Mouse (Mus musculus): ENCODE data around the gene Erich4. TPM values are rescaled to one million over a fixed set of nuclear protein-coding genes. Genes with fewer than 3 reads are reported as not detected.

The Erich4 gene
- total RNA-seq, 2 experiments from 2014 or later, result not detected

DNA sequence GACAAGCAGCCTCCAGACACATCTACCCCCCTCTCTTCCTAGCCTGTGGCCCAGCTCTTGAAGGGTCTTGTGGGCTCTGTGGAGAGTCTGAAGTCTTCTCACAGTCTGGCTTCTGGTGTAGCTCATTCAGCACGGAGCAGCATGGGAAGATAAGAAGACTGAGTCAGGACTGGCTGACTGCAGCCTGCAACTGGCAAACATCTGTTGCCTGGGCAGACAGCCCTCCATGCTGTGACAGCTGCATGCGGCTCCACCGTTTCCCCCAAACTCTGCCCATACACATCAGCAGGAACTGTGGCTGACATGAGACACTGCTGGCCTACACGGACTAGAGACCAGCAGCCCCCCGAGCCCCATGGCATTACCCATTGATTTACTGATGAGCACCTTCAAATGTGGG lies 9.2 kb upstream of the Erich4 start:
- no peak for ATAC-seq (replicated peaks; ENCODE audit: poor library complexity)

DNA sequence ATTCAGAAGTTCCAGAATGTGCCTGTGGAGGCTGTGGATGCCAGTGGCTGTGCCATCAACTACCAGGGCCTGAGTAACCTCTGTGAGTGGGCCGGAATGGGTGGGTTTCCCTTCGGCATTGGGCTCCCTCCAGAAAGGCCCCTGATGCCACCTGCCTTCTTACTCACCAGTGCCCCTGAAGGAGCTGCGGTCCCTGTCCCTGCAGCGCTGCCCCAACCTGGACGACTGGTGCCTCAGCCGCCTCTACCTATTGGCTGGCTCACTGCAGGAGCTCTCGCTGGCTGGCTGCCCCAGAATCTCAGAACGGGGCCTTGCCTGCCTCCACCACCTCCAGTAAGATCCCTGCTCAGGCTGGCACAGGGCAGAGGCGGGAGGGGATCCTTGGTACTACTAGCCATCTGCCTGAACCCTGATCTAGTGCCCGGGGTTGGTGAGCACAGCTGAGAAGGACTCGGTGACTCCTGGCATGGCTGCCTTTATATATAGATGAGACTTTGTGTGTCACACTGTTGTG lies 8.2 kb upstream of the Erich4 start:
- ATAC-seq (replicated peaks; ENCODE audit: poor library complexity), result no peak

DNA sequence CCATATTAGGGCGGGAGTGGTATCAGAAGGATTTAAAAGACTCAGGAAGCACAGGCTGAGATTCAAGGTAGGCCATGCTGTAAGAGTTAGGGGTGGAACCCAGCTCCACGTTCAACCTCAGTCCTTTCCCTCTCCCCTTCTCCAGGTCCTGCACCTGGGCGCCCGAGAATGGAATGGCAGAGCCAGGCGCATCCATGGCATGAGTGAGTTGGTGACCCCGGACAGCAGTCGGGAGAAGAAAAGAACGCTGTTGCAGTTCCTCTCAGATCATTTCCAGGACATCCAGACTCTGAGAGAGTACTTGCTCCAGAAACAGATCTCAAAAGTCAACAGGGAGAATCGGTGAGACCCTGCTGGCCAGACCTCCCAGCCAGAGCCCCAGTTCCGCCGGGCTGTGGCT lies 5.1 kb upstream of the Erich4 start:
- ATAC-seq (replicated peaks; ENCODE audit: poor library complexity), result no peak

DNA sequence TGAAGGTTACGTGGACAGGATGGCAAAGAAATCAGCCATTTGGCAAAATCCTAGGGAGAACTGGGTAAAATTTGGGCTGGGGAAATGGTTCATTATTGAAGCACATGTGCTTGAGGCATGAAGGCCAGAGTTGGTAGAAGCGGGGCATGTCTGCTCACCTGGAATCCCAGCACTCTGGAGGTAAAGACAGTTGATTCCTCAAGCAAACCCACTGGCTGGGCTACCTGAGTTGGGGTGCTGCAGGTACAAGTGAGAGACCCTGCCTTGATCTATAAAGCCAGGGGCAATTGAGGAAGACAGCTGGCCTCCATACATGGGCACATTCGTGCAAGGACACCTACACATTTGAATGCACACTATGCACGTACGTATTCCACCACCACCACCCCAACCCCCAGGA lies 4.4 kb upstream of the Erich4 start:
- ATAC-seq (replicated peaks; ENCODE audit: poor library complexity), result no peak

DNA sequence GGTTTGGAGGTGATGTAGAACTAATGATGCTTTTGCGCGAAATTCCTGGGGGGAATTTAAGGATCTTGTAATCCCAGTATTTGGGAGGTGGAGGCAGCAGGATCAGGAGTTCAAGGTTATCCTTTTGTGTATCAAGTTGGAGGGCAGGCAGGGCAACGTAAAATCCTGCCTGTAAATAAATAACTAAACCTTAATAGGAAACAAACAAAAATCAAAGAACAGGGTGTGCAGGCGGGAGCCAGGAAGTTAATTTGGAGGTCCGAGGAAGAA lies 4.0 kb upstream of the Erich4 start:
- no peak for ATAC-seq (replicated peaks; ENCODE audit: poor library complexity)

DNA sequence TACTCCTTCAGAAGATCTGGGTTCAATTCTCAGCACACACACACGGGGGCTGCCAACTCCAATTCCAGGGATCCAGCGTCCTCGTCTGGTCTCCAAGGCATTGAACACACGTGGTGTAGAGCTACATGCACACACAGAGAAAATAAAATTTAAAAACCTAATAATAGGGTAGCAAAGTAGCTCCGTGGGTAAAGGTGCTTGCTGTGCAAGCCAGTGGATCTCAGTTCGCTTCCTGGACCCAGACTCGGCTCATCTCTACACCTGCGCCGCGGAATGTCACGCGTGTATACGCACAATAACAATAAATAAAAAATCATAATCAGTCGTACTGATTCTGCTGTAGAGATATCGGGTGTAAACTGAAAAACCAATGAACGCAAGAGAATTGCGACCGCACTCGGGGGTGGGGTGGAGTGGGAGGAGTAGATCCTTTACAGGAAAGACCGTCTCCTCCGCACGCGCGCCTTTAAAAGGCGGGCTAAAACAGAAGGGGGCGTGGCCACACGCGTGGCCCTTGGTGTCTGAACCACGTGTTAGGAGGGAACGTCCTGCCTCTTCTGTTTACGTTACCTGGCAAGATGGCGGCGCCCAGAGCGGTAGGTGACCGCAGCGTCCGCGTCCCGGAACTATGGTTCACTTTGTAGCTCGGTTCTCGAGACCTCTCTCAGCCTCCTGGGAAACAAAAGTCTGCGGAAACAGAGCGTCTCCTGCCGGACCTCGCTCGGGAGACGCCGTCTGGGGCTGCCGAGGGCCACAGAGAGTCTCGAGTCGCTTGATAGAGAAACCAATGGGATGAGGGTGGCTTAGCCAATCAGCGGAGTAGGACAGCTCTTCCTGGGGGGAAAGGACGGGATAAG lies 3.4 kb upstream of the Erich4 start, which contains the start of gene Dmac2:
TSS of gene Dmac2 (plus strand) at position 550 of the 857 bp plus-strand sequence.
- ATAC-seq (replicated peaks; ENCODE audit: poor library complexity), result peak; percentile 97

DNA sequence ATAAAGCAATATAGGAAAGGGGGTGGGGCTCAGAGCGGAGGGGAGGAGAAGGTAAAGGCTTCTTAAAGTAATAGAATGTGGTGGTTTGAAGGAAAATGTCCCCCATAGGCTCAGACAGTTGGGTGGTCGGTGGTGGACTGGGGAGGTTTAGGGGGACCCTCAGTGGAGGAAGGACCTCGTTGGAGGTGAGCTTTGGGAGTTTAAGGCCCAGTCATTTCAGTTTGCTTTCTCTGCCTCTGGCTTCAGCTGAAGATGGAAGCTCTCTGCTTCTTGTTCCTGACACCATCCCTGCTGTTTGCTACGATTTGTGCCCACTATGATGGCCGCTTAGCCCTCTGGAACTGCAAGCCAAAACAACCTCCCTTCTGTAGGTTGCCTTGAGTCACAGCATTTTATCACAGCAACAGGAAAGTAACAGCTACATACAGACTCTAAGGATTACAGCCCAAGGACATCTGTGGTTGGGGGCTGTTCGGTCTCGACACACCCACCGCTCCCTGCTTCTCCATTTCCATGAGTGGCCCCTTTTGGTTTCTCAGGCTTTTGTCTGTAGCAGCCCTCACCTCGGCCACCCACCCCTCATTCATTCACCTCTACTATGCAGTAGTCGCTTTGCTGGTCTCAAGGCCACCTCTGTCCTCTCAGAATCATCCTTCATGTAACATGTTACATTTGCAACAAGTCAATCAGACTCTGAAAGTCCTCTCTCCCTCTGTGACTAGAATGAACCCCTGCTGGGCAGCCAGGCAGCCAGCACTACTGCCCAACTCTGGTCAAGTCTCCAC lies 1.9 kb upstream of the Erich4 start:
- no peak for ATAC-seq (replicated peaks; ENCODE audit: poor library complexity)

DNA sequence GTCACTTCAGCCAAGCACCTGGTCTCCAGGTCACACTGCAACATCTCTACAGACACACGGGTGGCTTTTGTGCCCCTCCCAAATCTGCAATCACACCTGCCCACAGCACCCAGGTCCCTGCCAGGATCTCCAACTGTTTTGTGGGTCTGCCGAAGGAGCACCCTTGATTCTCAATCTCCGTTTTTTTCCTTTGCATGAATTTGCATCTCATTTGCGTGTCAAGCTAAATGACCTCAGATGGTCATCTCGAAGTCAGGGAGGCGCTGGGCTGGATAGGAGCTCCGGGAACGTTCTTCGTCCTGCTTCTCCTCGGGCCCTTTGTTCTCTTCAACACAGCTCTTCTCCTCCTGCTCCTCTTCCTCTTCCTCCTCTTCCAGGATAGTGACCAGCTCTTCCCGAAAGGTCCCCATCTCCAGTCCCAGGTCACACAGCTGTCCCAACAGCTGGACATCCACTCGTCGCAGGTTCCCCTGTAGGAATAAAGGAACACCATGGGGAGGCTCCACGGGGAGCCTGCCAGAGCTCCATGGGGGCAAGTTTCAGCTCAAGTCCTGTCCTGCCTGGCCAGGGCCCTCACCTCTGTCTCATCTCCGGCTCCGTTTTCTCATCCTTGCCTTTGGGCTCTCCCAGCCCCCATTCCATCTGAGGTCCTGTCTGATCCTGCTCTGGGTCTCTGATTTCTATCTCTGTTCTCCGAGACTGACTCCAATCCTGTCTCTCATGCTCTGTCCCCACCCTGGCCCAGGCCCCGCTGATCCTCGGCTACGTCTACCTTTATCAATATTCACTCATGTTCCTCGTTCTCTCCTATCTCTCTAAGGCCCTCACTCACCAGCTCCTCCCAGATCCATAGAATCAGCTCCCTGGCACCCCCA lies 624 bp downstream of the Erich4 start:
- ATAC-seq (replicated peaks; ENCODE audit: poor library complexity), result no peak

DNA sequence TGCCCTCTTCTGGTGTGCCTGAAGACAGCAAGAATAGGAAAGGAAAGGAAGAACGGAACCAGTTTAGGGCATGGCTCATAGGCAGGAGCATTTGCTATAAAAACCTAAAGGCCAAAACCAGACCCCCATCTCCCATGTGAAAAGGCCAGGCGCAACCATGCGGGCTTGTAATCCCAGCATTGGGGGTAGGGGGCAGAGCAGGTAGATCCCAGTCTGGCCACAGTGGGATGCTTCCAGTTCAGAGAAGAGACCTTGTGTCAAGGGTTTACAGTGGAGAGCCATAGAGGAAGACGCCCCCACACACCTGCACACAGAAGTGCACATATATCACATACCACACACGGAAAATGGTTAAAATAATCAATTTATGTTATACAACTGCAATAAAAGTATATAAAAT lies 1.6 kb downstream of the Erich4 start:
- ATAC-seq (replicated peaks; ENCODE audit: poor library complexity), result no peak

DNA sequence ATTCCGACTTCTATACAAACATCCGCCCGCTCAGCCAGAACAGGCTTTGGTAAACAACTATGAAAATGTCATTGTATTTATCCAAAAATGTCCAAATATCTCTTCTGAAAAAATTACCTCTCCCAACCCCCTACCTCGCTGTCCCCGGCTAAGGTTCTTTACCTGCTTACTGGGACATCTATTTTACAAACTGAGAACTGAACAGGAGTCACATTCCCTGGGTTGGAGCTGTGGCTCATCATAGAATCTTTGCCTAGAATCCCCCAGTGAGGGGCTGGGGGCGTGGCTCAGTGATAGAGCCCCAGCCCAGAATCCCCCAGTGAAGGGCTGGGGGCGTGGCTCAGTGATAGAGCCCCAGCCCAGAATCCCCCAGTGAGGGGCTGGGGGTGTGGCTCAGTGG lies 4.2 kb downstream of the Erich4 start:
- no peak for ATAC-seq (replicated peaks; ENCODE audit: poor library complexity)

DNA sequence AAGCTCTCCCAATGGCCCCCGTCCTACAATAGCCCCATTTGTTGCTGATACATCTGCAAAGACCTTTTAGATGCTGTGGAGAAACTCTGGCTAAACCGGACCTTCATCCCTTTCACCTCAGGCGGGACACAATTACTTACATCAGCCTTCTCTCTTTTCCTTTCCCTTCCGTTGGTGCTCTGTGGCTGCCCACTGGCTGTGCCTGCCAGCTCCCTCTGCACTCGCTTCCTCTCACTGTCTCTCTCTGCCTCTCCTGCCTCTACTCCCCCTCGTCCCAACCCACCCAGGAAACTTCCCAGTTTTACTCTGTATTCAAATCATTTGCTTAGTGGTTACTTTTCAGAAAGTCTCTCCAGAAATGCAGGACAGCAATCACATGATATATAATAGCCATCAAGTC lies 5.6 kb downstream of the Erich4 start:
- peak; percentile 53; the same call in 1 of the 2 replicates for ATAC-seq (replicated peaks; ENCODE audit: poor library complexity)

DNA sequence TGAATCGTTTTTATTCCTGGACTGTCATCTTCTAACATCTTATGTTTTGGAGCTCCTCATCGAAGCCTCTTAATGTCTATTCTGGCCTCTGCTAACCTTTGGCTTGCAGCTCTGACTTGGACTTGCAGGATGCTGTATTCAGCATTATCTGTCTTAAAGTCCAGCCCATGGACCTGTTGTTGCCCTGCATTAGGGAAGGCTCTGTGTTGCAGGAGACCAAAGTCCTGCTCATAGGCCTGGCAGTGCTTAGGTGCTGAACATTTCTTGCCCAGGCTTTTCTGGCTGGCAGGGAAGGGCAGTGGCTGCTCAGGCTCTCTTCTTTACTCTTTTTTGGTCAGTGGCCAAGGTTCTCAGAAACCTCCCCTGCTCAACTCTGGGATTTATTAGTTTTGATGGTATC lies 8.5 kb downstream of the Erich4 start:
- ATAC-seq (replicated peaks; ENCODE audit: poor library complexity), result no peak

DNA sequence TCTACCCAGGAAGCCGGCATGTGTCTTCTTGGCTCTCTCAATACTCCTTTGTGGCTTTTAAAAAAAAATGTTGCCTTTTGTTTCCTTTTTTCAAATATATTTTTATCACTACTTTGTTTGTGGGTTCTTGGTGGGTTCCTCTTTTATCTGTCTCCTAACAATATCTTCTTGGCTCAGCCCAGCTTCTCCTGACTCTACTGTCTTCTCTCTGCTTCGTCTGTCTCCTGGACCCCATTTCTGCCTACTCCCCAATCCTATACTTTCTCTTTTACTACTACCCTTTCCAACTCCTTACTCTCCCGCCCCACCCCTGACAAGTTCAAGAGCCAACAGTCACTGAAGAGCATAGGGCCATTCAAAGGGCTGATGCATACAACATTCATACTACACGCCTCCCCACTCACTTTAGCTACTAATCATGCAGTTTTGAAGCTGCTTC lies 9.0 kb downstream of the Erich4 start:
- peak; percentile 63 for ATAC-seq (replicated peaks; ENCODE audit: poor library complexity)

DNA sequence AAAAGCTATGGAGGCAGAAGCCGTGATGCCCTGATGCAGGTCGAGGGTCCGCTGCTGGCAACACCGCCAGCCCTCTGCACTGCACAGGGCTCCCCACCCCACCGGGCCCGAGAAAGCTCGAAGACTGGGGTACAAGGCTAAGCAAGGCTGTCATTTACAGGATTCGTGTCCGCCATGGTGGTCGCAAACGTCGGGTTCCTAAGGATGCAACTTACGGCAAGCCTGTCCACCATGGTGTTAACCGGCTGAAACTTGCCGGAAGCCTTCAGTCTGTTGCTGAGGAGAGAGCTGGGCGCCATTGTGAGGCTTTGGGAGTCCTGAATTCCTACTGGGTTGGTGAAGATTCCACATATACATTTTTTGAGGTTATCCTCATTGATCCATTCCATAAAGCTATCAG lies 14.3 kb downstream of the Erich4 start:
- no peak for ATAC-seq (replicated peaks; ENCODE audit: poor library complexity)

DNA sequence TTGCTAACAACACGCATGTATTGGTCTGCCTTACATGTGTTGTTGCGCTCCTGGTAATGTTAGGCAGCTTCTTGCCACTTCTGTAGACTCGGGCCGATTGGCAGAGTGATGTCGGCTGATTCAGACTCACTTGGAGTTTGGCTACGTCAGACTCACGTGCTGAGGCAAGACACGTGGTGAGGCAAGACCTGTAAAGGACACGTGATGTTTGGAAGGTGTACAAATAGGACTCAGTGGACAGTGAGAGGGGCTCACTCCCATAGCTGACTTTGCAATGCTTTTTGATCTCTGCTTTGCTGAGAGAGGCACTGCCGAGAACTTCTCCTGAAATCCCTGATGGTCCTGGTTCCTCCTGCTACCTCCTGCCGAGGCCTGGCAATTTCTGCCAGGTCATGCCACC lies 15.0 kb downstream of the Erich4 start:
- no peak for ATAC-seq (replicated peaks; ENCODE audit: poor library complexity)

DNA sequence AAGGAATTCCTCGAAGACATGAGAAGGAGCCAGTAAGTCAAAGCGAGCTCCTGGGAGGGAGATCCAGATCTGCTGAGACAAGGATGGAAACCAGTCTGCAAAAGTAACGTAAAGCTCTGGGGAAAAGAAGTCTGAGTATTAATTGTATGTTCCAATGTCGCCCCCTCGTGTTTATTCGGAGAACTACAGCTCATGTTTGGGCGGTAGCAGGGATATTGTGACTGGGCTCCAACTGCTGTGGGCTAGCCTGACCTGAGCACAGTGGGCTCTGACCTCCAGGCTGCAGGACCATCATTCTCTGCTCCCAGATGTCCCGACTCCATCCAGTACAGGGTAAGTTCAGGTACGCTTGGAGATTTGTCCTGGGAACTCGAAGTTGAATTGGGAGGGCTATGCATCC lies 16.0 kb downstream of the Erich4 start:
- ATAC-seq (replicated peaks; ENCODE audit: poor library complexity), result peak; percentile 98

DNA sequence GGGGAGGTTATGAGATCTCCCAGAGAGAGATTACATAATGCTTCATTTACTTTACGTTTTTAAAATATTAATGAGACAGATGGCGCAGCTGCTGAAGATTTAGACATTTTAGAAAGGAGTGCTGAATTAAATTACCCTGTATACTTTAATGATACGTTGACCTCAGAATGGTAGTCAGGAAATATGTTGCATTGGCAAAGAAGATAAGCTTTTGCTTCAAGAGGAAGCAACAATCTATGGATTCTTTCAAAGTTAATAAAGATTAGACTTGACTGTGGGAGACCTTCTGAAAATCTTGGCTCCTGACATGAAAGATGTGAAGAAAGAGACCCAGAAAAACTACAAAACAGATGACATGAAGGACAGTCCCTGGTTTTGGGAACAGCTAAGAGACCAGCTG lies 21.8 kb downstream of the Erich4 start:
- ATAC-seq (replicated peaks; ENCODE audit: poor library complexity), result no peak

DNA sequence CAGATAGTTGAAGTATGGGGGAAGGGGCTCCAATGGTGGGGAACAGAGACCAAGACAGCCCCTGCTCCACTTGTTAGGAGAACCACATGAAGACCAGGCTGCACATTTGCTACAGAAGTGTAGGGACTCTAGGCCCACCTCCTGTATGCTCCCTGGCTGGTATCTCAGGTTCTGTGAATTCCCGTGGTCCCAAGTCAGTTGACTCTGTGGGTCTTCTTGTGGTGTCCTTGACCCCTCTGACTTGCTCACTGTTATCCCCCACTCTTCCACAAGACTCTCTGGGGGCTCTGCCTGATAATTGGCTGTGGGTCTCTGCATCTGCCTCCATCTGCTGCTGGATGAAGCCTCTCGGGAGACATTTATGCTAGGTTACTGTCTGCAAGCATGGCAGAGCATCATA lies 24.5 kb downstream of the Erich4 start:
- no peak for ATAC-seq (replicated peaks; ENCODE audit: poor library complexity)

DNA sequence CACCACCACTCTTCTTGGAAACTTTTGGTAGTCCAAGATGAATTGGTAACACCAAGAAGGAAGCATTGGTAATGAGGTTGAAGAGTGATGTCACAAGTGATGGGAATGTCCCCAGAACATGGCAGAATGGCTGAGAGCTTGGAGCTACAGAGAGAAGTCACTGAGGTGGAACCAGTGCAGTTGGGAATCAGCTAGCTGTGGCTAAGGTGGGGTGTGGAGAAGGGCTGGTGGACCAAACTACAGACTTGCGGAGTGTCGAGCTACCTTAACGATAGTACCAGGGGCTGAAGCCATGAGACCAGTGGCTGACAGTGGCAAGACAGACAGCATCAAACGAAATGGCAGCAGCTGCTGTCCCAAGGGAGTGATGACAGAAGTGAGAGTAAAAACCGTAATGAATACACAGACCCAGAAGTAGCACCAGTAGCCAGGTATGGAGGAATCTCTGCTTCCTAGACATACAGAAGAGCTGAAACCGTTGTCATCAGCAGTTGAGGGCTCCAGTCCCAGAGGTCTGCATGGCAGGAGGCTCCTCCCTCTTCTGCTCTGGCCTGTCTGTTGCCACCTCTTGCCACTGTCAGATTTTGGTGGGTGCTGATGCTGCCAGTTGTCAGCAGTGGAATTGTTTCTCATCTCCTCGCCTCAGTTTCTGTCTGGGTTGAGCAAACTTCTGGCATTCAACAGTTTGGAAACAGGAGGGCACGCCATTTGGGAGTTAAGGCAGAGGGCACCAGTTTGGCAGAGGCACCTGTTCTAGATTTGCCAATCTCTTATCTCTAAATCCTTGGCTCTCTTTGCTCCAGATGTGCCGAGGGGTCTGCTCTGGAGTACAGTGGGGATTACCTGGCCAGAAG lies 30.1 kb downstream of the Erich4 start:
- ATAC-seq (replicated peaks; ENCODE audit: poor library complexity), result no peak

DNA sequence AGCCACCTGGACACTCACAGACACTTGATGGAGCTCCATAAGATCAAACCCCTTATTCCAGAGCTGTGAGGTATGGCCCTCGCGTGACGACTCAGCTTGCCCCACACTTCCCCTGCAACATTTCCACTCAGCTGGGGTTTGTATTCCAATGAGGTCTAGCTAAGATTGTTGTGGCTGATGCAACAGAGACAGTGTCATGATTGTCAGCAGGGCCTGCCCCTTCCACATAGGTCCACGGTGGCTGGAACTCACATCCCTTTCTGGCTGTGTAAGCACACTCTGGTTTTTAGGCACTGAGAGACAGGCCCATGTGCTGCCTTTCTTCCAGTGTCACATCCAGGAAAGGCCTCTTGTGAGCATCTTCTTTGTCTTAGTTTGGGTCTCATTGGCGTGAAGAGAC lies 31.0 kb downstream of the Erich4 start:
- ATAC-seq (replicated peaks; ENCODE audit: poor library complexity), result no peak
